Mouse (Mus musculus): Measurements from ENCODE around the gene Msrb1.

GRCm38 (mm10) chr17:24735446-24735845 is 996 bp upstream of the Msrb1 start:
- no peak for TF ChIP-seq CTCF (IDR thresholded peaks at IDR 0.05)
- TF ChIP-seq EP300 (IDR thresholded peaks at IDR 0.05): no peak
